Mouse (Mus musculus): ENCODE measurements around the gene Ntf5.

DNA sequence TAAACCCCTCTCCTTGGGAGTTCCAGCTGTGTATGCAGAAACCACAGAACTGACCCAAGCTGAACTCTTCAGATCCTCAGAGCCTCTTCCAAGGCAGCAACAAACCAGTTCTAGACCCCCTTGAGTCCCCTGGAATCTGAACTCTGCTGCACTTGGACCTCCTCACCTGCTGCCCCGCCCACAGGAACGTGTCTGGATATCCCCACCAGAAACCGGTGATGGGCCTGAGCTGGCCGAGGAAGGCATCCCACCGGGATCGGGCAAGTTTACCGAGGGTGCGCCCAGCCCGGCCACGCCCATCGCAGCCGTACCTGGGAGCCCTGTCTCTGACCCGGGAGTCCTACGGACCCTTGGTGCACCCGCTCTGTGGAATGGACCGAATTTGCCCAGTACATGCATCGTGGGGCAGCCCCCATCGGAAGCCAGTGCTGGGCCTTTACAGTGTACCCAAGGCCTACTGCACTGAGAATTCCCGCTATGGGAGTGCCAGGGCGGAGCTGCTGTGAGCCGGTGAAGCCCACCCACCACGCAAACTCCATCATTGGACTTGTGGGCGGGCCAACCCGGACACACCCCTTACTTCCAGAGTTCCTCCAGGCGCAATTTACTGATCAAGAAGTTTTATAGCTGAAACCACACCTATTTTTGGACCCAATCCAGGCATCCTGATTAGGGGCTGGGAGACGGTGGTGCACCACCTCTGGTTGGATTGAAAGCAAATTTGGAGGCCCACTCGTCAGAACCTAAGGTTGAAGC is 6.5 kb downstream of the Ntf5 start:
- no peak for TF ChIP-seq CTCF (IDR thresholded peaks at IDR 0.05; ENCODE audit: borderline replicate concordance, control insufficient read depth, extremely low read depth, insufficient read depth, low read length, poor library complexity)
- TF ChIP-seq POLR2A (IDR thresholded peaks at IDR 0.05; ENCODE audit: control insufficient read depth, extremely low read depth, insufficient read depth, low read length, poor library complexity): no peak

All from thymus, adult 2 months (tissue).